In the genomic region with DNA sequence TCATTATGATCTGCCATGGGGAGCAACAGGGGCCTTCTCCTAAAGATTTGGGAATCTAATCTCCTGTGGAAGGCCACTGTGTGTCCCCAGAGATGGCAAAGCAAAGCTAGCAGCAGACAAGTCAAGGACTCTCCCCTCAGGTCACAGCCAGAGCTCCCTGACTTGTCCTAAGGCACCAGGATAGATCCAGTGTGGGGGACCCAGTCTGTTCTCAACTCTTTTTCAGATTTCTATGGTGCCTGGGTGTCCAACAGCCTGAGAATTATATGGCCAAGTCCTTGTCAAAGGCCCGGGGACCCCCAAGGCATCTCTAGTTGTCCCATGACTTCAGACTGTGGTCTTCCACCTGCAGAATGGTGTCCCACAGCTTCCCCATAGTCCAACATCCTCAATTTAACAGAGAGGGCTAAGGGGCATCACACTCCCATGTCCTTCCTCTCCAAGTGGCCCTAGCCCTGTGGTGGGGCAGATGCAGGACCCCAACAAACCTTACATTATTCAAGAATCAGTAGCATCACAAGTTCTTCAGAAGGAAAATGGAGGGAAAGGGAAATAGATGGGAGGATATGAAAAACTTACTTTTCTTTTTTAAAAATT, we compare ENCODE assay signal across 16 mouse cellular contexts. TPM values are rescaled to one million over a fixed set of nuclear protein-coding genes. Genes with fewer than 3 reads are reported as not detected.
DNase-seq lines count a peak whose midpoint lies in the region; ATAC-seq and TF ChIP-seq lines count a peak whose summit lies in the region.
"Had no signal": no experiment of that assay in that cellular context is flagged by ENCODE, and none has a peak within 500 bp of the region (broad histone marks: within the 10 kb centered on the region; RNA-seq: fewer than 3 reads in every experiment).

No protein-coding gene starts in this region.

- H3K27me3 ChIP-seq in forebrain, embryonic 12.5 days, result no peaks in the 10 kb centered on the region
- H3K27me3 ChIP-seq in forebrain, embryonic 15.5 days, result no peaks in the 10 kb centered on the region
- H3K27me3 ChIP-seq in limb, embryonic 12.5 days, result no peaks in the 10 kb centered on the region
- H3K27me3 ChIP-seq in limb, embryonic 10.5 days (ENCODE audit: low read depth, poor library complexity, severe bottlenecking), result no peaks in the 10 kb centered on the region
- no peaks in the 10 kb centered on the region for H3K27me3 ChIP-seq in liver, postnatal 0 days (ENCODE audit: insufficient read depth, low read length)
- H3K27me3 ChIP-seq: hindbrain, embryonic 13.5 days; Patski had no signal

- DNase-seq in limb, embryonic 10.5 days (ENCODE audit: low spot score), result no peak
- no peak for DNase-seq in liver, postnatal 0 days
- no peak for DNase-seq in embryo, embryonic 9.5 days (ENCODE audit: extremely low spot score)
- DNase-seq: cerebellum, postnatal 25 days; kidney, postnatal 14 days; thymus, postnatal 14 days had no signal

- no peaks in the 10 kb centered on the region for H3K9me3 ChIP-seq in forebrain, embryonic 12.5 days
- no peaks in the 10 kb centered on the region for H3K9me3 ChIP-seq in forebrain, embryonic 15.5 days
- H3K9me3 ChIP-seq in limb, embryonic 12.5 days, result peaks cover 24% of the 10 kb centered on the region
- H3K9me3 ChIP-seq in limb, embryonic 10.5 days (replicated peaks), result peaks cover 4% of the 10 kb centered on the region
- H3K9me3 ChIP-seq in liver, postnatal 0 days (ENCODE audit: low read length), result peaks cover 3% of the 10 kb centered on the region; the same call in 1 of the 2 replicates
- H3K9me3 ChIP-seq: hindbrain, embryonic 13.5 days had no signal

- TF ChIP-seq EP300 in liver, postnatal 0 days (IDR thresholded peaks at IDR 0.05; ENCODE audit: low read depth), result no peak

- no peak overlapping the region; the same call in 1 of the 2 replicates for H3K27ac ChIP-seq in forebrain, embryonic 12.5 days
- no peak overlapping the region for H3K27ac ChIP-seq in forebrain, embryonic 15.5 days (replicated peaks)
- H3K27ac ChIP-seq in limb, embryonic 12.5 days, result no peak overlapping the region
- H3K27ac ChIP-seq in limb, embryonic 10.5 days, result no peak overlapping the region
- H3K27ac ChIP-seq in brown adipose tissue, adult 24 weeks (replicated peaks; ENCODE audit: low read depth, low read length), result peak overlapping the region; percentile 46
- H3K27ac ChIP-seq in liver, postnatal 0 days (ENCODE audit: low read depth), result peak overlapping the region; percentile 18; the same call in 1 of the 2 replicates
- H3K27ac ChIP-seq: hindbrain, embryonic 13.5 days had no signal

- no peak for TF ChIP-seq CTCF in liver, postnatal 0 days (IDR thresholded peaks at IDR 0.05; ENCODE audit: low read depth)

- peak; percentile 51 for ATAC-seq in forebrain, embryonic 12.5 days (ENCODE audit: low FRiP score)
- no peak for ATAC-seq in forebrain, embryonic 15.5 days (replicated peaks)
- peak; percentile 56; the same call in 1 of the 2 replicates for ATAC-seq in limb, embryonic 12.5 days (ENCODE audit: insufficient number of reproducible peaks, insufficient read depth, low FRiP score, low TSS enrichment, low read depth)
- ATAC-seq in liver, postnatal 0 days, result peak; percentile 40
- ATAC-seq: intestine, postnatal 0 days had no signal

- H3K4me1 ChIP-seq in forebrain, embryonic 12.5 days, result 0 out of 2 replicates have a peak, but pooled peaks cover 6% of the 10 kb centered on the region
- no peaks in the 10 kb centered on the region for H3K4me1 ChIP-seq in forebrain, embryonic 15.5 days
- no peaks in the 10 kb centered on the region for H3K4me1 ChIP-seq in limb, embryonic 12.5 days (replicated peaks)
- no peaks in the 10 kb centered on the region for H3K4me1 ChIP-seq in limb, embryonic 10.5 days
- no peaks in the 10 kb centered on the region for H3K4me1 ChIP-seq in brown adipose tissue, adult 24 weeks (ENCODE audit: control insufficient read depth, insufficient read depth, insufficient read length, low read length)
- no peaks in the 10 kb centered on the region for H3K4me1 ChIP-seq in liver, postnatal 0 days (ENCODE audit: insufficient read depth)
- H3K4me1 ChIP-seq: hindbrain, embryonic 13.5 days had no signal

- no peak overlapping the region for H3K4me3 ChIP-seq in forebrain, embryonic 12.5 days (replicated peaks)
- no peak overlapping the region for H3K4me3 ChIP-seq in forebrain, embryonic 15.5 days
- no peak overlapping the region for H3K4me3 ChIP-seq in limb, embryonic 12.5 days (replicated peaks)
- no peak overlapping the region for H3K4me3 ChIP-seq in limb, embryonic 10.5 days
- H3K4me3 ChIP-seq in brown adipose tissue, adult 24 weeks (ENCODE audit: insufficient read depth, low read depth, low read length), result no peak overlapping the region
- H3K4me3 ChIP-seq in liver, postnatal 0 days (ENCODE audit: low read depth, low read length), result no peak overlapping the region
- H3K4me3 ChIP-seq: hindbrain, embryonic 13.5 days had no signal

- no peak overlapping the region for H3K4me2 ChIP-seq in forebrain, embryonic 12.5 days
- no peak overlapping the region for H3K4me2 ChIP-seq in forebrain, embryonic 15.5 days (replicated peaks)
- H3K4me2 ChIP-seq in limb, embryonic 12.5 days, result no peak overlapping the region
- H3K4me2 ChIP-seq in liver, postnatal 0 days (ENCODE audit: low read depth, low read length), result no peak overlapping the region
- H3K4me2 ChIP-seq: hindbrain, embryonic 13.5 days had no signal

- no peak overlapping the region for H3K9ac ChIP-seq in forebrain, embryonic 12.5 days
- no peak overlapping the region for H3K9ac ChIP-seq in forebrain, embryonic 15.5 days (replicated peaks)
- no peak overlapping the region for H3K9ac ChIP-seq in limb, embryonic 12.5 days (replicated peaks)
- H3K9ac ChIP-seq in liver, postnatal 0 days (replicated peaks), result no peak overlapping the region
- H3K9ac ChIP-seq: hindbrain, embryonic 13.5 days had no signal

- H3K36me3 ChIP-seq in forebrain, embryonic 12.5 days (replicated peaks), result no peaks in the 10 kb centered on the region
- no peaks in the 10 kb centered on the region for H3K36me3 ChIP-seq in forebrain, embryonic 15.5 days
- H3K36me3 ChIP-seq in limb, embryonic 12.5 days, result no peaks in the 10 kb centered on the region
- no peaks in the 10 kb centered on the region for H3K36me3 ChIP-seq in limb, embryonic 10.5 days
- no peaks in the 10 kb centered on the region for H3K36me3 ChIP-seq in liver, postnatal 0 days (replicated peaks; ENCODE audit: insufficient read depth, low read length)
- H3K36me3 ChIP-seq: hindbrain, embryonic 13.5 days had no signal

- 79% methylated on average over 1 of the region's 1 CpGs for WGBS in forebrain, embryonic 12.5 days
- 85% methylated on average over 1 of the region's 1 CpGs for WGBS in forebrain, embryonic 15.5 days
- 81% methylated on average over 1 of the region's 1 CpGs for WGBS in limb, embryonic 12.5 days
- 92% methylated on average over 1 of the region's 1 CpGs for WGBS in limb, embryonic 10.5 days
- 71% methylated on average over 1 of the region's 1 CpGs for WGBS in liver, postnatal 0 days (ENCODE audit: insufficient replicate concordance)

RNA-seq across cellular contexts. Expression of gene Chil3, which starts 3.9 kb away (rescaled TPM):
- polyA plus RNA-seq in forebrain, embryonic 12.5 days (2016; fragmentation: Nextera tagmentation; extraction: Ambion mirVana), result not detected in 2 replicates
- polyA plus RNA-seq in forebrain, embryonic 15.5 days (2015; fragmentation: Nextera tagmentation; extraction: Ambion mirVana), result not detected in 2 replicates
- polyA plus RNA-seq in limb, embryonic 12.5 days (2016; fragmentation: Nextera tagmentation; extraction: Ambion mirVana), result not detected in 2 replicates
- not detected in 2 replicates for polyA plus RNA-seq in limb, embryonic 10.5 days (2016; fragmentation: Nextera tagmentation; extraction: Ambion mirVana)
- not detected in 2 replicates for polyA plus RNA-seq in brown adipose tissue, adult 24 weeks (2012; ENCODE audit: insufficient read depth, insufficient read length, missing spikeins)
- polyA plus RNA-seq in liver, postnatal 0 days (2015; fragmentation: Nextera tagmentation; extraction: Ambion mirVana), result 103 and 110 TPM in 2 replicates
- polyA plus RNA-seq: embryonic facial prominence, embryonic 11.5 days; hindbrain, embryonic 13.5 days; Patski had no signal

RNA-seq across cellular contexts. Expression of gene Chil4, which starts 48.1 kb away (rescaled TPM):
- not detected in 2 replicates for polyA plus RNA-seq in forebrain, embryonic 12.5 days (2016; fragmentation: Nextera tagmentation; extraction: Ambion mirVana)
- not detected in 2 replicates for polyA plus RNA-seq in forebrain, embryonic 15.5 days (2015; fragmentation: Nextera tagmentation; extraction: Ambion mirVana)
- not detected in 2 replicates for polyA plus RNA-seq in limb, embryonic 12.5 days (2016; fragmentation: Nextera tagmentation; extraction: Ambion mirVana)
- polyA plus RNA-seq in limb, embryonic 10.5 days (2016; fragmentation: Nextera tagmentation; extraction: Ambion mirVana), result not detected in 2 replicates
- polyA plus RNA-seq in brown adipose tissue, adult 24 weeks (2012; ENCODE audit: insufficient read depth, insufficient read length, missing spikeins), result not detected in 2 replicates
- polyA plus RNA-seq in liver, postnatal 0 days (2015; fragmentation: Nextera tagmentation; extraction: Ambion mirVana), result not detected in 2 replicates
- polyA plus RNA-seq: embryonic facial prominence, embryonic 11.5 days; hindbrain, embryonic 13.5 days; intestine, postnatal 0 days; Patski; spleen, adult 2 months; stomach, embryonic 16.5 days had no signal

RNA-seq across cellular contexts. Expression of gene Chia1, which starts 58.2 kb away (rescaled TPM):
- 0.36 TPM in 1 of 2 replicates, not detected in the other for polyA plus RNA-seq in forebrain, embryonic 12.5 days (2016; fragmentation: Nextera tagmentation; extraction: Ambion mirVana)
- 0.36 and 1.1 TPM in 2 replicates for polyA plus RNA-seq in forebrain, embryonic 15.5 days (2015; fragmentation: Nextera tagmentation; extraction: Ambion mirVana)
- polyA plus RNA-seq in limb, embryonic 12.5 days (2016; fragmentation: Nextera tagmentation; extraction: Ambion mirVana), result not detected in 2 replicates
- polyA plus RNA-seq in limb, embryonic 10.5 days (2016; fragmentation: Nextera tagmentation; extraction: Ambion mirVana), result not detected in 2 replicates
- not detected in 2 replicates for polyA plus RNA-seq in brown adipose tissue, adult 24 weeks (2012; ENCODE audit: insufficient read depth, insufficient read length, missing spikeins)
- not detected in 2 replicates for polyA plus RNA-seq in liver, postnatal 0 days (2015; fragmentation: Nextera tagmentation; extraction: Ambion mirVana)
- polyA plus RNA-seq: embryonic facial prominence, embryonic 11.5 days; intestine, postnatal 0 days; Patski; spleen, adult 2 months had no signal

Comparison
In these comparisons a context has a peak if more than half of its experiments do, and no peak if none do; other contexts are left out.
1. H3K27ac ChIP-seq: peak in brown adipose tissue, adult 24 weeks (single experiment) and liver, postnatal 0 days (single experiment); none in forebrain, embryonic 12.5 days (single experiment), forebrain, embryonic 15.5 days (single experiment), limb, embryonic 12.5 days (single experiment) and limb, embryonic 10.5 days (single experiment).
2. RNA of gene Chil3, which starts 3.9 kb away (polyA plus RNA-seq): 103 to 110 TPM in liver, postnatal 0 days; not detected in brown adipose tissue, adult 24 weeks, not detected in forebrain, embryonic 12.5 days, not detected in forebrain, embryonic 15.5 days, not detected in limb, embryonic 12.5 days and not detected in limb, embryonic 10.5 days; every median in the first group is over 10 times any median in the second.